Mouse (Mus musculus) cerebellum, adult 2 months (tissue): ENCODE results near the gene Atp11a.

Experiments used
- CTCF ChIP-seq: fragments of 200-500 bp; IDR thresholded peaks from 2 replicates; pipeline ENCODE4 v1.5.1; 2011; ENCODE audit warnings: low read depth, mild to moderate bottlenecking, control low read depth, low read length, moderate library complexity, borderline replicate concordance; ENCODE audit not compliant: insufficient read depth
- POLR2A ChIP-seq: fragments of 200-500 bp; IDR thresholded peaks from 2 replicates; pipeline ENCODE4 v1.6.1; 2011; ENCODE audit warnings: low read length, control low read depth, borderline replicate concordance; ENCODE audit not compliant: insufficient read depth

DNA sequence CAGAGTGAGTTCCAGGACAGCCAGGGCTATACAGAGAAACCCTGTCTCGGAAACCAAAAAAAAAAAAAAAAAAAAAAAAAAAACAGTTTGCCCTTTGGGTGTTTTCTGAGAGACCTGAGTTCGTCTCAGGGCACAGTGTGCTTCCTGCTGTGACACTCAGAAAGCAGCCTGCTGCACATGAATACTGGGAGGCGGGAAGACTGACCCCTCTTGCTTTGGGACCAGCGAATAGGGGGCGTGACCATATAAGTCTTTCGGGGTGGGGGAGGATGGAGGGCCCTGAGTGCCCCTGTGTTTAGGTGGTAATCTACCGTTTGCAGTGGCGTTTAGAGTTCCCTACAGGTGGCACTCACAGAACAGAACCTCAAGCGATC is 116.2 kb downstream of the Atp11a start:
- TF ChIP-seq POLR2A: no peak
- TF ChIP-seq CTCF: no peak
